Mouse (Mus musculus) stomach, postnatal 0 days (tissue): Measurements from ENCODE around the gene Mtmr12. TPM values are rescaled to one million over a fixed set of nuclear protein-coding genes. Genes with fewer than 3 reads are reported as not detected.

Experiments used
- ATAC-seq: fragments of 200-750 bp; cut with Nextera tagmentation; 2 replicates; pipeline ENCODE4 v1.8.0; 2017; ENCODE audit not compliant: low FRiP score, low TSS enrichment
- DNase-seq: peaks from one replicate; pipeline ENCODE4 v3.0.0-alpha.2; 2016; ENCODE audit warnings: low spot score
- H3K27ac ChIP-seq: fragments of 300-500 bp; sonication (generic); replicated peaks from 2 replicates; pipeline ENCODE4 v1.5.1; 2014; ENCODE audit warnings: mild to moderate bottlenecking, control low read depth
- H3K27me3 ChIP-seq: fragments of 300-500 bp; sonication (generic); 2 replicates; pipeline ENCODE4 v1.6.1; 2014; ENCODE audit warnings: low read length; ENCODE audit not compliant: control insufficient read depth, insufficient read depth
- H3K36me3 ChIP-seq: fragments of 300-500 bp; sonication (generic); 2 replicates; pipeline ENCODE4 v1.6.1; 2014; ENCODE audit warnings: low read length, mixed read lengths; ENCODE audit not compliant: control insufficient read depth, insufficient read depth
- H3K4me1 ChIP-seq: fragments of 300-500 bp; sonication (generic); replicated peaks from 2 replicates; pipeline ENCODE4 v1.6.1; 2014; ENCODE audit warnings: antibody characterized with exemption; ENCODE audit not compliant: control insufficient read depth, insufficient read depth
- H3K4me2 ChIP-seq: fragments of 300-500 bp; sonication (generic); replicated peaks from 2 replicates; pipeline ENCODE4 v1.6.1; 2014; ENCODE audit warnings: low read depth, mild to moderate bottlenecking, control low read depth, moderate library complexity
- H3K4me3 ChIP-seq: fragments of 300-500 bp; sonication (generic); 2 replicates; pipeline ENCODE4 v1.5.1; 2014; ENCODE audit warnings: low read depth, low read length, control low read depth
- H3K9ac ChIP-seq: fragments of 300-500 bp; sonication (generic); 2 replicates; pipeline ENCODE4 v1.6.1; 2014; ENCODE audit warnings: mild to moderate bottlenecking, low read length, control low read depth, mixed read lengths
- H3K9me3 ChIP-seq: fragments of 300-500 bp; sonication (generic); 2 replicates; pipeline ENCODE4 v1.6.1; 2016; ENCODE audit warnings: low read length; ENCODE audit not compliant: control insufficient read depth
- CTCF ChIP-seq: IDR thresholded peaks from 2 replicates; pipeline ENCODE4 v1.5.1; 2016; ENCODE audit warnings: antibody characterized with exemption, low read depth, mild to moderate bottlenecking, moderate library complexity
- EP300 ChIP-seq: optimal IDR thresholded peaks from 2 replicates; pipeline ENCODE3; 2016; ENCODE audit warnings: antibody characterized with exemption
- WGBS: fragments of 180-500 bp; shearing (Covaris S2); extraction: QIAGEN DNeasy Blood & Tissue Kit; methylation state at CpG from one replicate; pipeline ENCODE4 v1.1.7; 2014; 5-methylcytosine and 5-hydroxymethylcytosine counted together
- polyA plus RNA-seq: library from polyadenylated mRNA; unstranded; fragments of >200 nt; fragmentation: Nextera tagmentation; extraction: Ambion mirVana; gene quantifications from 2 replicates; pipeline ENCODE4 v1.2.1, GENCODE M21; 2015

Gene Mtmr12
- polyA plus RNA-seq, 1 experiment from 2014 or later: 6.8 TPM

DNA sequence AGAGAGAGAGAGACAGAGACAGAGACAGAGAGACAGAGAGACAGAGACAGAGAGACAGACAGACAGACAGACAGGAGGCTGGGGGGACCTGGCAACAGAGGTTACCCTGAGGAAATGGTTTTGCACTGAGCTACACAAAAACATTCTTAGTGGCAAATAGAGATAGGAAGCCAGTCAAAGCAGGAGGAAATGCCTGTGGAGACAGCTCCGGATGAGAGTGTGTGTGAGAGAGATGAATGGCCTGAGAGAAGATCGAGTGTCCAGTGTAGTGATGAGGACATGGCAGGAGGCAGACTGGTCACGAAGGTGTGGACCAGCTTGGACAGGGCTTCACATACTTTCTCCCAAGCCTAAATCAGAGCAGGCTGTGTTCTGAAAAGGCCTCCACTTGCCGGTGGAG lies 20.2 kb downstream of the Mtmr12 start:
- whole genome bisulfite sequencing: 66% methylated on average over 4 of the region's 4 CpGs
- H3K4me3 ChIP-seq: no peak overlapping the region
- H3K4me1 ChIP-seq: peaks cover 4% of the 10 kb centered on the region; the same call in 1 of the 2 replicates
- DNase-seq (no peak), ATAC-seq (no peak)
- no peaks in the 10 kb centered on the region for H3K9me3 ChIP-seq
- H3K27me3 ChIP-seq: no peaks in the 10 kb centered on the region
- H3K9ac ChIP-seq: no peak overlapping the region
- H3K36me3 ChIP-seq: no peaks in the 10 kb centered on the region
- TF ChIP-seq CTCF: no peak
- no peak for TF ChIP-seq EP300
- no peak overlapping the region for H3K4me2 ChIP-seq
- no peak overlapping the region for H3K27ac ChIP-seq

DNA sequence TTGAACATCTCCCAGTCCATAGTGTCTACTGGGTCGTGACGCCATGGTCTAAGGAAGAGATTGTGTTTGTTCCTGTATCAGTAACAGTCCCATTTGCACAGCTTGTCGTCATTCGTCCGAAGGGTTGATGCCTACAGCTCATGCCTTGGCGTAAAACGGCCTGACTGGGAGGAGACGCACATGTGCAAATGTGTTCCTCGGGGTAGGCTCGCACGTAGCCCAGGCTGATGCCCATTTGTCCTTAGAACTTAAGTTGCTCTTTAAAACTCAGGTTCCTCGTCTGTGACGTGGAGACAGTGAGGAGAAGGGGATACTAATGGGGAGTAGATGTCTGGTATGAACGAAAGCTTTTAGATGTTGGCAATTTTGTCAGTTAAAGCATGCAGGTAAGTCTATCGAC lies 22.1 kb downstream of the Mtmr12 start:
- ATAC-seq (no peak), DNase-seq (no peak)
- H3K4me3 ChIP-seq: no peak overlapping the region
- no peaks in the 10 kb centered on the region for H3K9me3 ChIP-seq
- H3K27ac ChIP-seq: no peak overlapping the region
- peaks cover 4% of the 10 kb centered on the region; the same call in 1 of the 2 replicates for H3K4me1 ChIP-seq
- no peaks in the 10 kb centered on the region for H3K27me3 ChIP-seq
- no peaks in the 10 kb centered on the region for H3K36me3 ChIP-seq
- TF ChIP-seq CTCF (no peak), EP300 (no peak)
- no peak overlapping the region for H3K9ac ChIP-seq
- no peak overlapping the region for H3K4me2 ChIP-seq
- WGBS: 91% methylated on average over 15 of the region's 15 CpGs

DNA sequence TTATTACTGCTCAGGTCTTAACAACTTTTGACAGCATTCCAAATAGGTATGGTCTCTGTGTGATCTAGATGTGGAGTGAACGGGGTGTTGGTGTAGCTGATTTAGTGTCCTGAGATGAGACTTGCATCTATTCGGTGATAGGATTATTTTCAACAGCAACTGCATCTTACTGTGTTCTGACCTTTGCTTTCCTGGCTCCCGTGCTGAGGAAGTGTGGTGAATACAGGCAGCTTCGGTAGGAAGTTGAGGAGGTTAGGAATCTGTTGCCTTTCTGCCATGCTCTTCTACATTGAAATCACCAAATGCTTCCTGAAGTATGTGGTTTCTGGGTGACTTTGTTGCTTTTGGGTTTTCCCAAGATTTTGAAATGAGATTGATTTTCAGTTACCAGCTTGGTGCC lies 22.5 kb downstream of the Mtmr12 start:
- WGBS: 77% methylated on average over 4 of the region's 4 CpGs
- Histone ChIP-seq H3K4me1 (peaks cover 4% of the 10 kb centered on the region; the same call in 1 of the 2 replicates), H3K27ac (no peak overlapping the region), H3K27me3 (no peaks in the 10 kb centered on the region), H3K9ac (no peak overlapping the region), H3K36me3 (no peaks in the 10 kb centered on the region), H3K4me3 (no peak overlapping the region), H3K9me3 (no peaks in the 10 kb centered on the region), H3K4me2 (no peak overlapping the region)
- TF ChIP-seq CTCF: no peak
- DNase-seq (no peak), ATAC-seq (no peak)

GRCm38 (mm10) chr15:12229603-12230242 lies 24.9 kb downstream of the Mtmr12 start:
- Histone ChIP-seq H3K4me1 (0 out of 2 replicates have a peak, but pooled peaks cover 4% of the 10 kb centered on the region), H3K4me2 (no peak overlapping the region)
- WGBS: 62% methylated on average over 10 of the region's 10 CpGs

GRCm38 (mm10) chr15:12230243-12230935 lies 25.6 kb downstream of the Mtmr12 start:
- ATAC-seq (peak; percentile 71), DNase-seq (no peak)
- H3K9me3 ChIP-seq: no peaks in the 10 kb centered on the region
- no peak overlapping the region for H3K4me2 ChIP-seq
- no peak for TF ChIP-seq CTCF
- no peak for TF ChIP-seq EP300
- no peaks in the 10 kb centered on the region for H3K27me3 ChIP-seq
- H3K27ac ChIP-seq: peak overlapping the region; percentile 45; the same call in 1 of the 2 replicates
- WGBS: 32% methylated on average over 12 of the region's 12 CpGs
- no peak overlapping the region for H3K9ac ChIP-seq
- H3K4me3 ChIP-seq: no peak overlapping the region
- H3K36me3 ChIP-seq: peaks cover 4% of the 10 kb centered on the region; the same call in 1 of the 2 replicates
- H3K4me1 ChIP-seq: 0 out of 2 replicates have a peak, but pooled peaks cover 4% of the 10 kb centered on the region

More at GRCm38 (mm10) chr15:12229603-12230242, 24.9 kb downstream of the Mtmr12 start:
- no peaks in the 10 kb centered on the region for H3K27me3 ChIP-seq
- ATAC-seq: peak; percentile 42; the same call in 1 of the 2 replicates
- no peak for DNase-seq
- TF ChIP-seq EP300 (no peak), CTCF (no peak)
- peak overlapping the region; percentile 31; the same call in 1 of the 2 replicates for H3K27ac ChIP-seq
- H3K9me3 ChIP-seq: no peaks in the 10 kb centered on the region
- H3K36me3 ChIP-seq: peaks cover 4% of the 10 kb centered on the region; the same call in 1 of the 2 replicates
- no peak overlapping the region for H3K9ac ChIP-seq
- no peak overlapping the region for H3K4me3 ChIP-seq

DNA sequence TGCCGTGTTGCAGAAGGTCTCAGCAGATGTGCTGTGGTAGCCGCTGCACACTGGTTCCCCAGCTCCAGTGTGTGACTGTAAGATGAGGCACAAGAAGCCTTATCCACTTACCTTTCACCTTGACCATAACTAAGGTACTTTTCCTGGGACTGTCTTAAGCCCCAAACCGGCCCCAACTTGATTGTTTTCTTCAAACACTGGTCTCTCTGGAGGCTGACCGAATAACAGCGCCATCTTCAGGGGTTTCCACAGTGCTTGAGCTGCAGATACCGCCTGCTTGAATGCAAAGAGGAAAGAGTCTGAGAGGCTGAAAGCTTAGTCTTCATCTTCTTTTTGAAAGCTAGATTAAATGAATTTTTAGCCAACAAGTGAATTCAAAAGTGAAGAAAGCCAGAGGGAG lies 26.6 kb downstream of the Mtmr12 start:
- Histone ChIP-seq H3K4me3 (no peak overlapping the region), H3K9me3 (no peaks in the 10 kb centered on the region), H3K36me3 (peaks cover 9% of the 10 kb centered on the region), H3K4me2 (no peak overlapping the region), H3K27ac (no peak overlapping the region), H3K9ac (no peak overlapping the region), H3K27me3 (no peaks in the 10 kb centered on the region), H3K4me1 (0 out of 2 replicates have a peak, but pooled peaks cover 4% of the 10 kb centered on the region)
- ATAC-seq (no peak), DNase-seq (peak; percentile 28)
- WGBS: 72% methylated on average over 6 of the region's 6 CpGs
- peak; percentile 42 for TF ChIP-seq CTCF
- TF ChIP-seq EP300: no peak
